Mouse (Mus musculus): ENCODE results near the gene Bend5. TPM values are rescaled to one million over a fixed set of nuclear protein-coding genes. Genes with fewer than 3 reads are reported as not detected.

The Bend5 gene
- total RNA-seq, 2 experiments from 2014 or later = 6.1 to 8.0 TPM

DNA sequence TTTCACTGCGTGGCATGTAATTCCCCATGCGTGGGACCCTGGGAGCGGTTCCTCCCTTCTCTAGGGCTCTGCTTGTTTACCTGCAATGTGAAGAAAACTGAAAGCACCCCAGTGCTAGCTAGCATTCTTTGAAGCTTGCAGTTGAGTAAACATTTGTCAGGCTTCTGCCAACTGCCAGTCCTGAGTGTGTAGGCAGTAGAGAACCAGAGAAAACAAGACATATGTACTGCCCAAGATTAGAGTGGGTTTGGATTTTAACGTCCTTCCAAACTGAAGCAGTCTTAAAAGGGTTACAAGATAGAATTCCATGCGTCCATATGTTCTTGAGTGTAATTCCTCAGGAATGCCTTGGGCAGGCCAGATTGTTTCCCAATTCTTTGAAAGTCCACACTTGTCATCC is 17.6 kb downstream of the Bend5 start:
- DNase-seq = no peak

DNA sequence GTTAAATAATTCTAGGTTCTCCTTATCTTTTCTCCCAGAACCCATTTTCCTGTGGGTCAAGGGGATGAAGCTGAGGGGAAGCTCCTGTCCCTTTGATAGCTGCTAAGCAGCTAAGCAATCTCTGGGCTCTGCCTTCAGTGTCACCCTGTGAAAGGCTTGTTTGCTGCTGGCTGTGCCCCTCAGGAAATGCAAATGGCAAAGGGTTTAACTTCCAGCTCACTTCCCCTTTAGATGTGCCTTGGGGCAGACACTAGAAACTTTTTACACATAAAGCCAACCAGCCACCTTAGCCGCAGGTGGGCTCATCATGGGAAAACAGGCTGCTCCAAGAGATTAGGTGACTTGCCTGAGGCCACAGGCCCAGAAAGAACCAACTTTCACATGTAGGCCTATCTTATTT is 26.9 kb downstream of the Bend5 start:
- intact Hi-C loops (cut with DNase I) = no loop called here

More for the DNA sequence above, 17.6 kb downstream of the Bend5 start:
- intact Hi-C loops (cut with DNase I) = no loop called here

DNA sequence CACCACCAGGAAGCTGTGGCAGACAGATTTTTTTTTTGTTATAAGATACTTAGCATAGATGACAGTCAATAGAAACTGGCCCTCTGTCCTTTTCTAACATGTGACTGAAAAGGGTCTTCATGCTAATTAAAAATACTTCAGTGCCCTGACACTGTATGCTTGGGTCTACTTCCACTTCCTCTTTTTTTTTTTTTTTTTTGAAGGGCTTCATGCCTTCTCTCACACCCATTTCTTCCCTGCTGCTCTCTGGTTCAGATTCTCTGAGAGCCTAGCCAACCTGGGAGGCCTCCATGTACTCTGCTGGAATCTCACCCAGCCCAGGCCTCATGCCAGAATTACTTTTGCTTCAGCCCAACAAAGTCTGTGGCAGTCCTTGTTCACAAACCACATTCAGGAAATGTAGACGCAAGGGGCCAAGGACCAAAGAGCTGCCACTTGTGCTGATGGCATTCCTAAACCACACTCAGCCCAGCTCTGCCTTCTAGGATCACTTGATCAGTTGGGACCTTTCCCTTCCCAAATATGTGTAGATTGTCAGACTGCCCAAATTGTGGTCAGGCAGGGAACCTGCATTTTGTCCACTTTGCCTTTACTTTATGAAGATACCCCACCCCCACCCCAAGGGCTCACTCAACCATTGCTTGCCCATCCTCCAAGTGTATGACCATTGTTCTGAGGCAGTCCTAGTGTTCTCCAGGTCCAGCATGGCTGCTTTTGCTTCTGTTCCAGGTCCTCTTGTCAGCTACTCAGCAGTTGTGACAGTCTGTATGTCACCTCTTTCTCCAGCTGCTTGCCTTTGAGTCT is 27.8 kb downstream of the Bend5 start:
- intact Hi-C loops (cut with DNase I) = no loop called here
- peak; percentile 58 to 73 for DNase-seq

More for the DNA sequence above, 26.9 kb downstream of the Bend5 start:
- no peak for DNase-seq

DNA sequence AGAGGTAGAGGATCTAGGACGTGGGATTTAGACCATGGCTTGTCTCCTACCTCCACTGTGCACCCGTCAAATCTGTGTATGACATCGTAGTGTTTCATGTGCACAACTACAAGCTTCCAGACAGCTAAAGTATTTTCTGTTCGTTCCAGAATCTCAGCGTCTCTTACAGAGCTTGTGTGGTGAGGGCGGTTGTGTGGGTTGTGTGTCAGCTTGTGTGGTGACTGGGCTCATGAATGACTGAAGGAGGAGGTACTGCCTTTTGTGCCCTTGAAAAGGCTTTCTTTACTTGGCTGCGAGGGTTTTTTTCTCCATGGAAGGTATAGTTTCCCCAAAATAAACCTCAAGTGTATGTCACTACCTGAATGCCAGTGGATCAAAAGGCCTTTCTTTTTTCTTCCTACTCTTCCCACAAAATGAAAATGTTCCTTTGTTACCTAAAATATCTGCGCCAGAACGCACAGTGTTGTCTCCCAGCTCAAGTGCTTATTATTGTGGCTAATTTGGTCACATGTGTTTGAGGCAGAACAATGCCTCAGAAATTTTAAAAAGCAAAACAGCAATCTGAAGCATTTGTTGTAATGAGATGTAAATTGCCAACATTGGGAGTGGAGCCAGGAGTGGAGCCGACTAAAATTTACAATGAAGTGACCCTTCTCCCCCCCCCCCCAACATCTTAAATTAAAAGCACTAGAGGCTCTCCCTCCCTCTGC is 29.3 kb downstream of the Bend5 start:
- no peak for DNase-seq
- intact Hi-C loops (cut with DNase I) = no loop called here

DNA sequence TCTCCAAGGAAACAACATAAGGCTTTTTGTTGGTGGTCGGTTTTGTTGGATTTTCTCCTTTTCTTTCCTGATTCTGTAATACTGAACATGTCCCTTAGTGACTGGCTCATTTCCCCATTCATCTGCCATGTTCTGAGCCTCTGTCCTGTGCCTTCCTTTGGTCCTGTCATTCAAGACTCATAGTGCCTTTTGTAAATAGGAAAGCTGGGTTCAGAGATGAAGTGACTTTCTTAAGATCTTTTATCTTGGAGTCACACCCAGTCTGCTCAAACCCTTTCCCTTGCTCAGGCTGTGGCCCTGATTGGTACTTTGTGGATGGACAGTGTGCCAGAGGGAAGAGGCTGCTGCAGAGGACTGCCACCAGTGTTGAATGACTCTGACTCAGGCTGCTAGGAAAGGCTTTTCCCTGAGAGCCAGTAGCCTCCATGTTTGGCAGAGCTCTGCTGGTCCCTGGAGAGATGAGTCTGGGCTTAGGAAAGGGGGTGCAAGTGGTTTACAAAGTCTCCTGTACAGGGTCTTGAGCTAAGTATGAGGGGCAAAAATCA is 29.9 kb downstream of the Bend5 start:
- intact Hi-C loops (cut with DNase I) = no loop called here

DNA sequence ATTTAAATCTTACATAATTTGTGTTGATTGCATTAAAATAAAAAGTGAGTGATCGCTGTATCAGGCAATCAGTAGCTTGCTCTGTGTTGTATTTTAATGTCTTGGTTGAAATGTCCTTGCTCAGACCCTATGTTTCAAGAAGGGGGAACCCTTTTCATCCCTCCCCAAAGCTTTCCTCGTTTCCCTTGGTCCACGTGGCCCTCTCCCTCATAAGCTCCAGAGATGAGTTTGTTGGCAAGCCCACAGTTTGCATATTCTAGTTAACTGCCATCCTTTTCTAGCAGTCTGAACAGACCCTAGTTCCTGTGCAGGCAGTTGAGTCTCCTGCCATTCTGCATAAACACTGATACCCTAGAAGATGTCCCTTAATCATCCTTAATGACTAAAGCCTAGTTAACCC is 33.1 kb downstream of the Bend5 start:
- intact Hi-C loops (cut with DNase I) = no loop called here
- no peak for DNase-seq

More for the DNA sequence above, 29.9 kb downstream of the Bend5 start:
- no peak for DNase-seq

DNA sequence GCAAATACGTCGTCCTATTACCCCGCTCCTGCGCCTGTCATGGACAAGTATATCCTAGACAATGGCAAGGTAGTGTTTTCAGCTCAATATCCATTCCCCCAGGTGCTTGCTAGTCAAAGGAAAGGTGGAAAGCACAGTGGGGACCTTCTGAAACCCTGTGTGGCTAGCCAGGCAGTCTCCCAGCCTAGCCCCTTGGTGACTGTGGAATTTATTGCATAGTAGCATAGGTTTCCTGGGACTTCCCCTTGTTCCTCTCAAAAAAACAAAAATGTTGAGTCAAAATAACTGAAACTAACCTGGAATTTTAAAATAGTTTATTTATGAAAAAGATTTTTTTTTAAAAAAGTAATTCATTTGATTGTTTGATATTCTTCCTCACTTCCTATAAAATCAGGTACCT is 33.8 kb downstream of the Bend5 start:
- intact Hi-C loops (cut with DNase I) = no loop called here
- DNase-seq = no peak

DNA sequence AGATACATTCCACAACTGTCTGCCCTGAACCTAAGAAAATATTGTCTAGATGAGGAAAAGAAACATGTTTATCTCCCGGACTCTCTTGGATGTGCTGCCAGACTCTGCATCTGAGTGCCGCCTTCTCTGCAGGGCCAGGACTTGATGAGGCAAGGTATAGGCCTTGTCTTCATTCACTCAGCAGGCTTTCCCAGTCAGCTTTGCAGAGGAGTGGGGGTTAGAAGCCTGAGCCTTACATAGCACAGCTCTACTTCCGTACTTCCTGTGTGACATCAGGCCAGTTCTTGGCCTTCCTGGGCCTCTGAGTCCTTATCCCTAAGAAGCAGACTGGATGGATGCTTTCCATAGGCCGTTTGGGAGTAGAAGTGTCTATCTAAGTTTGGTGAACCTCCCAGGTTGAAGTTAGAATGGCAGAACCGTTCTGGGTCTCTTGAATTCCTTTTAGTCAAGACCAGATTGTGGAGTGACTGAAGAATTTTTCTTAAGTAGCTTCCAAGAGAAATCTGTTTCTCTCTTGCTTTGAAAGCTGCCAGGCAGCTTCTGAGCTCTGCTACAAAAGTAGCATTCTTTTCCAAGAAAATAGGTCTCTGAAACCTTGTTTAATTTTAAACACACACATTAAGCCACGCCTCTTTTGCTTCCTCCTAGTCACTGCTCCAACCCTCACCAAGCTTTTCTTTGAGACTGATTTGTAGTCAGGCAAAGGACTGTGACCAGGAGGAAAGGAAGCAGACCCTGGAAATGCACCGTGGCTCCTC is 34.8 kb downstream of the Bend5 start:
- intact Hi-C loops (cut with DNase I) = no loop called here
- DNase-seq = no peak

DNA sequence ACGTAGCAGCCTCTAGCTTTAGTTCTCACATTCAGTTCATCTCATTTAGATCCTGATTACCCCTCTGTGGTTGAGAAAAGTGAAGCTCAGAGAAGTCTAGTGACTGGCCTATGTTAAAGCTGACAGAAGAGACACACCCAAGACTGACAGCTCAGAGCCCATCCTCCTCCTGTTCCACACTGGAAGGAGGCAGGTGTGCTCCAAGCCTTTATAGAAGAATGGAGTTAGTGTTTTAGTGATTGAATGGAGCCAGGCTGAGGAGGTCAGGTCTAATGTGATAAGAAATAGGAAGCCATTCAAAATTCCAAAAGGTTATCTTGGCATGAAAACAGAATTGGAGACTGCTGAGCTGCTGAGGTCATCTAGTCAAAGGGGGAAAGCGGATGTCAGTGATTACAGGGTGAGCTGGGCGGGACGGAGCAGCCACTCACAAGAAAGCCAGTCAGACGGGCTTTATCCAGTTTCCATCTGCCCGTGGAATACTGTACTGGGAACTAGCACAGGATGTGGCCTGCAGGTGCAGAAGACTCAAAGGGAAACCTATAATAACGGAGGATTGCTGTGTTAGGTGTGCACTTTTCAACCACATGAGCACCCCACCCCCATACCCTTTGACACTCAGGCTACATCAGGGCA is 36.6 kb downstream of the Bend5 start:
- intact Hi-C loops (cut with DNase I) = no loop called here
- peak; percentile 11 to 16 for DNase-seq

DNA sequence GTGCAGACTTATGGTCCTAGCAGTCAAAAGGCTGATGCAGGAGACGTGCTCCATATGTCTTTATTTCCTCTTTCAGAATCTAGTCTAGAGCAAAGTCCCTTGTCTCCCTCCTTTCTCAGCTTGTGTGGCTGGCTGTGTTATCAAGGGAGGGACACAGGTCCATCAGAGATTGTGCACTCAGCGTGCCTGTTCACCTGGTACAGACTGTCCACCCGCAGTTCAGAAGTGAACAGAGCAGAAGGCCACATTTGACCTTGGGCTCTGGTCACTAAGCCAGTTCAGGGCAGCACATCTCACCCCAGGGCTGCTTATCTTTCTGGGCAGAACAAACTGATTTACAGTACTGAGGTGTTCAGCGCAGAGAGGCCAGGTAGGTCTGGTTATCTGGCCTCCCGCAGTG is 37.4 kb downstream of the Bend5 start:
- DNase-seq = no peak
- intact Hi-C loops (cut with DNase I) = no loop called here

DNA sequence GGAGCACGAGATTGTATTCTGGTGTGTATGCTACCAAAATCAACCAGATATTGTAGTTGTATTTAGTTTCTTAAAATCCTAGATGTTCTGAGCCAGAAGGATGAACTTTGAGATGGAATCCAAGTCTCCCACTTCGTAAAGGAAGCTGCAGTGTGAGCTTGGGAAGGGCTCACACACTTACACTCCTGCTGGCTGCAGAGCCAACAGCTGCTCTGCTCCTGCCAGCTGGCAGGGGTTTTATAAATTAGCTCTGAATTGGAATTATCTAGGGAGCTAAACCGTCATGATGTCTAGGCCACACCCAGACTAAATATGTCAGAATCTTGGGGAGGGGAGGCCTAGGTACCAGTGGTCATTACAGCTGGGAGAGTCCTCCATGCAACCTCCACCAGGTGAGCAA is 38.5 kb downstream of the Bend5 start:
- intact Hi-C loops (cut with DNase I) = no loop called here
- peak in 1 of 2 experiments; percentile 37 for DNase-seq

DNA sequence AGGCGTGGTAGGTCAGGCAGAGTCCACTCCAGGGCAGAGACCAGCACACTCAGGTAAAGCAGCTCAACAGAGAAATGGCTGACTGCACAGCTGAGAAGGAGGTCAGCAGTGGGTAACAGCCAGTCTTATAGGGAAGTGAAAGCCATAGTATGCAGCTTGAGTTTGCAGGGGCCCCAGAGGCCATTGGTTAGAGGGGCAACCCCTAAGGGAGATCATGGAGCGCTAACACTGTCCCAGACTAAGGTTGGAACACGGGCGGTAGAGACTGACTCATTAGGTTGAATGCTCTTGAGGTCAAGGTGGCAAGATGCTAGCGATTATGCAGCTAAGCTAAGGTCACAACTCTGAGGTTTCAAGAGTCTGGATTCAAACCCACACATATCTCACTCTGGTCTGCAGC is 40.8 kb downstream of the Bend5 start:
- intact Hi-C loops (cut with DNase I) = no loop called here
- no peak for DNase-seq

DNA sequence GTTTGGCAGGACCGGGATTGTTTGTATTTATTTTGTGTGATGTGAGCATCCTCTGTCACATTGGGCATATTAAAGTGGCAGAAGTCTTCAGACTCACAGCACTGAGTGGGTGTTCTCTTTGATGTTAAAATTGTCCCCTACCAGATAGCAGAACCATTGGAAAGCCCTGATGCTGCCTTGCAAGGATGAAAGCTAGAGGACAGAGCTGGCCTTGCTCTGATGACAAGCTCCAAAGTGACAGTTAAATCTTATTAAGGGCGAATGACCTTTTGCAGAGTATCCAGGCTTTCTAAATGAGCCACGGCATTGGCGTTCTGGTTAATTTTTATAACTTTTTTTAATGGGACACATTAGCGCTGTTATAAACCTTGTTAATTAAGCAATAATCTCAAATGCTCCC is 42.8 kb downstream of the Bend5 start:
- no peak for DNase-seq
- intact Hi-C loops (cut with DNase I) = no loop called here

DNA sequence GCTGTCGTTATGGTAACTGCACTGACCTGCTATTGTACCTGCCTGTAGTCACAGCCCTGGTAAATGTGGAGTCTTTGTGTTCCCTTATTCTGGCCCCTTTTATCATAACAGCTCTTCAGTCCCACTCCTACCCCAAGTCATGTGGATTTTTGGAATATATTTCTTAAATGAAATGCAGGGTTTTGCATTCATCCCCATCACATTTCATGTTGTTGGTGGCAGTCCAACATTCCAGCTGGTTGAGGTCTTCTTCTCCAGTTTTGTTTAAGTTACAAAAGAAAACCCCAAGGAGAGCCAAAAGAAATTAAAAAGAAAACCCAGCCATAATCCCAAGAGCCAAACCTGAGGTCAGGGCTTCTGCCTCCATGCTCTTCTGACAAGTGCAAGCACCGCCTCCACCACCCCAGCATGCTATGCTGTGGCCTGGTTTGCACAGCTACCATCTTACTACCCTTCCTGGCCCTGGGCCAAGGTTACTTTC is 52.5 kb downstream of the Bend5 start:
- no peak for DNase-seq
- intact Hi-C loops (cut with DNase I) = no loop called here

DNA sequence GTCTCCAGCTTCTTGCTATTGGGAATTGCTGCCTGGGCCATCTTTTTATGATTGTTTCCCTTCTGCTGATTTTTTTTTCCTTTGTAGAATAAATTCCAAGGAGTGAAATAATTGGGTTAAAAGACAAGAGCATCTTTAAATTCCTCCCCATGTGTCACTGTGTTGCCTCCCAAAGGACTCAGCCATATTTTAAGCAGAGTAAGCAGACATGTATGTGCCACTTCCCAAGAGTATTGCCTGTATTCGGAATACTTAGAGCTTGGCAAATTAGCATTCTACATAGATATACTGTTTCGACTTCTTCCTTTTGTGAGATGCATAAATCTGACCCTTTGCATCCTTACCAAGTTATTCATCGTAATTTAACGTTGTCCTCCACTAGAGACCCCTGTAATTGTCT is 53.0 kb downstream of the Bend5 start:
- intact Hi-C loops (cut with DNase I) = no loop called here
- DNase-seq = no peak

DNA sequence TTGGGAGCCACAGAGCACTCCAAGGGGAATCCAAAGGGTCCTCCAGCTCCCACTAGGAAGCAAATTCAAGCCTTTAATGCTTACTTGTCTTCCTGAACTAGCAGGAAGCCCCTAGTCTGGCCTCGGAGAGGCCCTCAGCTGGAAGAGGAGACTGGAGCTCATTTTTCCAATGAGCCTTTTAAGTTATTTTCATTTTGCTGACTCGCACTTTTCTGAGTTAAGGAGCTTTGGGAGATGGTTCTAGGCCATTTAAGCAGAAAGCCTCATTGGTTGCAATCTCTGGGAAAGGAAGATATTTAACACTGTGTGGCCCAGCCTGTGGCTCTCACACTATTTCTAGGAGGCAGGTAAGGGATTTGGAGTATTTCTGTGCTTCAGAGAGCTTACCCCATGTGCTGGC is 55.0 kb downstream of the Bend5 start:
- DNase-seq = no peak
- intact Hi-C loops (cut with DNase I) = no loop called here

DNA sequence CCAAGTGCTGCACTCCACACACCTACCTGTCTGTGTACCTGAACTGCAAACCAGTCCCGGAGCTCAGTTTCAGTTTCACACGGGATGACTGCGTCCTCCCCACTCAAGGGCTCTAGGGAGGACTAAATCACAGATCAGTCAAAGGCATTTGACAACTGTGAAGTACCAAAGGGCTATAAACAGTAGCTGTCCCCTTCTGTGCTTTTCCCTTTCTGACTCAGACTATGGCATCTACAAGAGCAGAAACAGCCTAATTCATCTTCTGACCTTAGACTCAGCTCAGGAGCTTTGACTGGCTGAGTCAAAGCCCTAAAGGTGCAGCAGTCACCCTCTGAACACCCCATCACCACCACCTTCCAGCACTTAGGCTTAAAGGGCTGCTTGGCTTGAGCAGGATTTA is 56.9 kb downstream of the Bend5 start:
- DNase-seq = no peak
- intact Hi-C loops (cut with DNase I) = no loop called here

DNA sequence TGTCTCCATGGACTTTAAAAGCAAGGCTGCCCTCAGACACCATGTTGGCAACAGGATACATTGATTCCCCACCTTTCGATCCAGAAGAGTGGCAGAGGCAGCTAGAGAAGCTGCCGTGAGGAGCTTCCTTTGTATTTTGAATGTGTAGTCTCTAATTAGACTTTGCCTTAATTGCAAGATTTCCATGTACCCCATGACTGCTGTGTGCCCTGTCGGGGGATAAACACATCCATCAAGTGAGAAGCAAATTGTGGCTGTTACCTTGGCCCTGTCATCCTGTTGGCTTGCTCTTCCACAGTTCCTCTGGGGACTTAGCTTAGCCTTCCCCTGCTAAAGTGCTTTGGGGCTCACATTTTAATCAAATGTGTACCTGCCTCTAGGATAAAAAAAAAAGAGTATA is 57.7 kb downstream of the Bend5 start:
- intact Hi-C loops (cut with DNase I) = no loop called here
- DNase-seq = no peak

DNA sequence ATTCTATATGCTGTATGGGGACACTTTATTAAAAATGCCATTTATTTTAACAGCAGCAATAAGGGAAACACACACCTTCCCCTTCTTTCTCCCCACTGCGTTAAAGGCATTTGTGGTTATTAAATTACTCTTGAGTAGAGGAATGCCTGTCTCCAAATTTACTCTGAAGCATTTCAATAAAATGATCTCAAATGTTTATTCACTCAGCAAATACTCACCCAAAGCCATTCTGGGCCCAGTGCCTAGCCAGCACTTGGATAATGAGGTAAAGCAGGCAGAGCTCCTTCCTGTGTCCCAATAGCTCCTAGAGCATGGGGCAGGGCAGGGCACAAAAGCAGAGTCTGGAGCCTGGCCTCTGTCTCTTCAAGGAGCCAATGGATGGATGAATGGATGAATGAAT is 58.2 kb downstream of the Bend5 start:
- intact Hi-C loops (cut with DNase I) = no loop called here
- DNase-seq = no peak

DNA sequence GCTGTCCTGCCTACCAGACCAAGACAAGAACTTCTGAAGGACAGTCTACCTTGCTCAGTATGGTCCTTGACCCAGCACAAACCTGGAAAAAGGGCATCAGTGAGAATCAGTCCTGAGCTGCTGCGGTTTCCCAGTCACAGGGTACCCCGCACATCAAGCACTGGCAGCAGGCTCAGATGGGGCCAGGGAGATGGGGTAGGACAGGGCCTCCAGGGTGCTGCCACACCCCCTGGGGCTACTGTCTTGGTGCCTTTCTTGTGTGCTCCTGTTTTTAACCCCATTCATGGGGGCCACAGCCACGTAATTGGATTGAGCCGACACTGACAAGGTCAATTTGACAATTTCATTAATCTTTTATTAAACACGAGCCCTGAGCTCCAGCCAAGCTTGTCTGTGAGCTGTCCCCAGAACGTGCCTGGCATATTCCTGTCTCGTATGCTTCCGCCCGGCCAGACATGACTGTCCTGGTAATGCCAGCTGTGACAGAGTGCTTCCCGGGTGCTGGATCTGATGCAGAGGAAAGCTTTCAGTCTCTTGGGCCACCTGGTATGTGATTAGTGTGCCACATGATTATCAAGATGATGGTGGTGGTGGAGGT is 60.7 kb downstream of the Bend5 start:
- DNase-seq = no peak
- intact Hi-C loops (cut with DNase I) = no loop called here

Measured in heart, postnatal 14 days (tissue).